Mouse (Mus musculus) thymus, adult 2 months (tissue): ENCODE results near the gene Asb3.
"Not testable (repeated sequence)": the region's sequence is repeated elsewhere in the genome, so short reads cannot be mapped to it uniquely, and the experiment has no call there.

Experiments used
- CTCF ChIP-seq: fragments of 200-500 bp; IDR thresholded peaks from 2 replicates; pipeline ENCODE4 v1.5.1; 2012; ENCODE audit warnings: mild to moderate bottlenecking, control low read depth, low read length, moderate library complexity, borderline replicate concordance; ENCODE audit not compliant: control insufficient read depth, poor library complexity, insufficient read depth; ENCODE audit errors: extremely low read depth
- POLR2A ChIP-seq: fragments of 200-500 bp; IDR thresholded peaks from 2 replicates; pipeline ENCODE4 v1.6.1; 2012; ENCODE audit warnings: mild to moderate bottlenecking, low read length, control low read depth, moderate library complexity; ENCODE audit not compliant: control insufficient read depth, poor library complexity, insufficient read depth; ENCODE audit errors: extremely low read depth

GRCm38 (mm10) chr11:31138394-31138793 lies 253.2 kb downstream of the Asb3 start:
- TF ChIP-seq CTCF, POLR2A: not testable (repeated sequence)
